Mouse (Mus musculus) kidney, postnatal 10 days (tissue): ENCODE results near the gene Ctdspl.
A peak's percentile ranks its signal among the peaks of the same experiment; 100 is the strongest.

Experiments used
- DNase-seq: peaks from one replicate; pipeline ENCODE4 v3.0.0; 2021; ENCODE audit warnings: mixed read lengths

The Ctdspl gene

DNA sequence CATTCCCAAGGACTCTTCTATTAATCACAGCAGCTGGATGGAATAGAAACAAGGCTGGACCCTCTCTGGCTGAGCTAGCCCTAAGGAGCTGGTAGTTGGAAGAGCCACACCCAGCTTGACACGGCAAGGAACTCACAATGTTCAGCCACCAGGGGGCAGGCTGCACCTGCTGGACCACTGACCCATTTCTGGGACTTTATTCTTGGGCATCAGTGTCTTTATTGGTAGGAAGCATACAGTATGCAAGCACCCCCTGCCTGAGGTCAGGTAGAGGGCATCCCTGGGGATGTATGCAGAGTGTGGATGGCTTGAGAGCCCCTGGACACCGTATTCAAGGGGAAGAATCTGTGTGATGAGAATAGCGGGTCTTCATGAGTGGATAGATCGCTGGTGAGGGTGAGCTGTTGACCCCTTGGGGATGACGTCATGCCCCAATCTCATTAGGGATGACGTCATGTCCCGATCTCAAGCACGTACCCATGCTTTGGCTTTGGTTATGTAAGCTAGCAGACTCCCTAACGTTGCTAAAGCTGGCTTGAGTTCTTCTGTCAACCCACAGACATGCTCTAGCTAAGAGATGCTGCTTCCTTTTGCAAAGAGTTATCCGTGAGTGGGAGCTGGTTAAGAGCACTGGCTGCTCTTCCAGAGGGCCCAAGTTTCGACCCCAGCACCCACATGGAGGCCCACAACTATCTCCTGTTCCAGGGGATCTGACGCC lies 5.3 kb upstream of the Ctdspl start:
- DNase-seq: peak; percentile 93

DNA sequence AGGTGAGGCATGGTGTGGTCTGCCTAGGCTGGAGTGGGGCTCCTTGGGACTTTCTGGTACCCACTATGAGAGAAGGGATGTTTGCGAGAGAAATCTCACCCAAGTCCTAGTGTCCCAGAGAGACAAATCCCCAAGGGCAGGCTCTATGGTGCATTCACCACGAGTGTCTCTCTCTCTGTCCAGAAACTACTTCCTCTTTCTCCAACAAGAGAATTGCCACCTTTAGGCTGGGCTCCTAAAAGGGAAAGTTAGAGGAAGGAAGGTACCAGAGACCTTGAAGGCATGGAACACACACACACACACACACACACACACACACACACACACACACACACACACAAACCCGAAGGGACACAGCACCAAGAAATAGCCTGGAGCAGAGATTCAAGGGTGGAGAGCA lies 4.3 kb upstream of the Ctdspl start:
- DNase-seq: no peak

DNA sequence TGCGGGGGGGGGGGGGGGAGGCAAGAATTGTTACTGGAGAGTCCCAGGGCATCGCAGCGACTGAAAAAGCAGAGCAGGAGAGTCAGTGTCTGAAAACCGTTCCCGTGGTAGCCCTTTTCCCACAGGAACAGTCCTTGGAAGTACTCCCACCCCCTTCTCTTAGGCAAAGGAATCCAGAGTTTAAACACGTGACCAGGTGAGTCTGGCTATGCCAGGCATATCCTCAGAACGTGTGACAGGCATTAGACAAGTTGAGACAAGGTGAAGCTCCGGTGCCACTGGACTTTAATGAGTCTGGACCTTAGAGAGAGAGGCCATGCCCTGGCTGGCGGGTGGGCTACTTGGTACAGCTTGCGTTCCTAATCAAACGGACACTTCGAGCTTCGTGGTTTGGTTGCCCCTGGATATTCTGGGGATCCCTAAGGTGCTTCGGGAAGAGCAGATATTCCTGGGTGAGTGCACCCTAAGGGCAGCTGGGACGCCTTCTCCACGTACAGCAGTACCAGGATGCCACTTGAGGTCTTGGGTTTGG lies 1.6 kb upstream of the Ctdspl start:
- DNase-seq: no peak

DNA sequence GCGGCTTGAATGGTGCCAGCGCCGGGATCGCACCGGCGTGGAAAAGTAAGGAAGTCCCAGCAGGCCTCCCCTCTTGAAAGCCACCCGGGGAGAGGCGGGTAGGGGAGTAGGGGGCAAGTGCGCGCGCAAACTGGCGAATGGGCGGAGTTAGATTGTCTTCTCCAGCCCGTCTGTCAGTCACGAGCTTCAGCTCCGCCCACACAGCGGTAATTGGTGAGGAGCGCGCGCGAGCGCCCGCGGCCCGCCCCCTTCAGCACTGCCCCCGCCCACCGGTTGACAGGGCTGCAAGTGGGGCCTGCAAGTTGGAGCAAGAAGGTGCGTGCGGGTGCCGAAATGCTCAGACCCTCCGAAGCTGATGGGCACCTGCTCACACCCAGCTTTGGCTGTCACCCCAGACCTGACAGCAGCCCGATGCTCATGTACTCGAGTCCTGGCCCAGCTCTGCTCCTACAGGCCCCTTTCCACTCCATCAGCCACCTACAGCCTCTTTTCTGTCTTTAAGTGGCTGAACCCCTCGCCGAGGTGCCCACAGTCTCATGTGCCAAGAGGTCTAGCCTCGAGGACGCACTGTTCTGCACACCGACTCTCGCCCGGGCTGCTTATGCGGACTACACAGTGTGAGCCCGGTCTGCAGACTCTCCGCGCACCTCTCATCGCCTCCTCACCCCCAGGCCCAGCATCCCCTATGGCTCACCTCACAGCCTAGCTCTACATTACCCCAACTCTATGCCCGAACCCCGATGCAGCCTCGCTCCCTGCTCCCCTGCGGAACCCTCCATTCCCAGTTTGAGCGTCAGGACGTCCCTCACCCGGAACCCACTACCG lies 755 bp upstream of the Ctdspl start:
- DNase-seq: peak; percentile 99

DNA sequence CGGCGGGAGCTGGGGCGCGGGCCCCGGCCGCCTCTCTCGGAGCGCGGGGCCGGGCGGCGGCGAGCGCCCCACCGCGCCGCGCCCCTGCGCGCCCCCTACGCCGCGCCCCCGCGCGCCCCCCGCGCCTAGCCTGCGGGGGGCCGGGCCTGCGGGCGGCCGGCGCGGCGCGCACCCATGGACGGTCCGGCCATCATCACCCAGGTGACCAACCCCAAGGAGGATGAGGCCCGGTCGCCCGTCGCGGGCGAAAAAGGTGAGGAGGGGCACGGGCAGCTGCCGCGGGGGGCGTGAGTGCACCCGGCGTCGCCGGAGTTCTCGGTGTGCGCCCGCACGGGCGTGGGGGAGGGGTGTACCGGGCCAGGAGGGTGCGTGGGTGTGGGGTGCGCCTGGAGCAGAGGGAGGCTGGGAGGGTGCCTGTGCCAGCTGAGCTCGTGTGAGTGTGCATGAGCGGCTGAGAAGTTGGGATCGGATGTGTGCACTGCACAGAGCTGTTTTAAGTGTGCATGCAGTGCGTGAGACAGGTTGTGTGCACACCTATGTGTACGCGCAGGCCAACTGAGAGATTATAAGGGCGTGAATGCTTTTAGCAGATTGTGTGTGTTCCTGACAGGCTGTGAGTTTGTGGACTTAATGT lies 552 bp downstream of the Ctdspl start:
- DNase-seq: peak; percentile 71

GRCm38 (mm10) chr9:118927501-118927900 lies 1.2 kb downstream of the Ctdspl start:
- peak; percentile 59 for DNase-seq

GRCm38 (mm10) chr9:118928007-118928406 lies 1.8 kb downstream of the Ctdspl start:
- DNase-seq: no peak

DNA sequence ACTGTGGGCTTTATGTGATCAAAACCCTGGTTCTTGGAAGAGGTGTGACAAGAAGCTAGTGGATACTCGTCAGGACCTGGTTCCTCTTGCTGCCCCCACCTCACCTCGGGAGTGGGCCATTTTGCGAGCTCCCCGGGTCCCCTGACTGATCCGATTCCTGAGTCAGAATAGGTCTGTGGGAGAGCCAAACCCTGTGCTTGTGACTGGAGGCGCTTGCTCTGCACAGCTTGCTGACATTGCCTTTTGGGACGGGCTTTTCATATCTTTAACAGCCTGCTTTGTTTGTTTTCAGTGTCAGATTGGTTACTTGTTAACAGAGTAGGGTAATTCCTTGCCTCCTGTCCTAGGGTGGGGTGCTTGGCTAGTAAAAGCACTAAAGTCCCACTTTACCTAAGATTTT lies 2.4 kb downstream of the Ctdspl start:
- DNase-seq: peak; percentile 65

GRCm38 (mm10) chr9:118930611-118931010 lies 4.4 kb downstream of the Ctdspl start:
- DNase-seq: no peak

GRCm38 (mm10) chr9:118933800-118934199 lies 7.5 kb downstream of the Ctdspl start:
- DNase-seq: no peak

DNA sequence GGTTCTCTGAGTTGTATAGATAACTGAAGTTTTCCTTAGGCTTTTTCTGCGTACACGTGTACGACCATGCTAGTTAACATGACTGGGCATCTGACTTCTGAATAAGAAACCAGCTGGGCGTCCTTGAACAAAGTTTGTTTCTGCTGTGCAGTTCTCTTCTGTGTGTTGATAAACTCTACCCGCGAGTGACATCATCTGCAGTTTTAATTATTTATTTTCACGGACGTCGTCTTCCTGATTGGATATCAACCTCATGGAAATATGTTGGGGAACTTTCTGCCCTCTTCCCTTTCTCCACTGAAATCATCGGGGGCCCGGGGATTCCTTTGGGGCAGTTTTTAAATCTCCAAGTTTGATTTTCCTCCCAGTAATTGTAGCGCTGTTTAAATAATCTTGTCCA lies 8.1 kb downstream of the Ctdspl start:
- DNase-seq: no peak

GRCm38 (mm10) chr9:118935098-118935497 lies 8.8 kb downstream of the Ctdspl start:
- DNase-seq: no peak

DNA sequence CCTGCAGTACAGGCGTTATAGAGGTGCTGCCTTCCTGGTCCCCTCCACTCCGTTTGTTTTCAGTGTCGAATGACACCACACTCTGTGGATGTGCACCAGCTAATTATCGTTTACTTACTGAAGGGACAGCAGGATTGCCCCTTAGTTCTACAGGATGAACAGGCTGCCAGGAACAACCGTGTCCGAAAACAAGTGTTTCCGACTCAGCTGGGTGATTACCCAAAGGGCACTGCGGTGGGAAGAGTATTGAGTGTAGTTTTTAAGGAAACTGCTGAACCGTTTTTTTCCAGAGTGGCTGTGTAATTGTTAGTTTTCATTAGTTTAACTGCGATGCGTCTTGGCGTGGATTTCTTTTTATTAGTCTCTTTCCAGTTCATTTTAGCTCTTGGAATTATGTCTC lies 9.8 kb downstream of the Ctdspl start:
- DNase-seq: peak; percentile 59

GRCm38 (mm10) chr9:118937515-118937914 lies 11.3 kb downstream of the Ctdspl start:
- DNase-seq: peak; percentile 37

DNA sequence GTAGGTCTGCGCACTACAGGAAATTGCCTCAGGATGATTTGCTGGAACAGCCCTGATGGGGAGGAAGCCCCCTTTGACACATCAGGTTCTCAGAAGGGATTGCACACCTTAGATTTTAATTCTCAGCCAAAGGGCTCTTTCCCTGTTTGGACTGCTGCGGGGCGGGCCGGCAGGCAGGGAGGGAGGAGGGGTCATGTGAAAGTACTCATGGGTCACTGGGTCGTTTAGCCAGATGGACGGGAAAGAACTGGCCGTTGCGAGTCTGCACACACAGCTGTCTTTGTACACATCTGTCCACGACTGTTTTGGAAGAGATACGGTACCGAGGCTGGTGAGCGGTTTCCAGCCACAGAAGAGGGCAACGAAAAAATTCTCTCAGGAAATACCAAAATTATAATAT lies 13.2 kb downstream of the Ctdspl start:
- peak; percentile 62 for DNase-seq

- peak; percentile 42 for DNase-seq
Measured at GRCm38 (mm10) chr9:118939831-118940230, 13.6 kb downstream of the Ctdspl start.

DNA sequence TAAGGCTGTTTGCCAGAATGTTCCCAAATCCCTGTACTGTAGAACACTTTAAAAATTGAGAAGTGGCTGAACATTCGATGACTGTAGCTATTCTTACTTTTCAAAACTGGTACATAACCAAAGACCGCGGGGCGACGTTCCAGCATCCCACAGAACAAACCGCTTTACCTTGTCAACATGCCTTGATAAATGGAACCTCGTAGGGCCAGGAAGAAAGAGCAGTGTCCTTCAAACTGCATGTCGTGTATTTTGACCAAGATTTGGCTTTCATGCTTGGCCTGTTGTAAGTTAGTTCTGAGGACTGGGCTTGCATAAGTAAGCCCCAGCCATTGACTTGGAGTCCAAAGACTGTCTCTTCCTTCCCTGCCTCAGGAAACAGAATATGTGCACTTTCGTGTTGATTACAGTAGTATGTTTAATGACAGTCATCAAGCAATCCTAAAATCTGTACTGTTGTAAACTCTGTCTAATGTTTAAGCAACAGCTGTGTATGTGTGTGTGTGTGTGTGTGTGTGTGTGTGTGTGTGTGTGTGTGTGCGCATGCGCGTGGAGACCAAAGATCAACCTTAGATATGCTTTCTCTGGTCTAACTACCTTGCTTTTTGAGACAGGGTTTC lies 14.4 kb downstream of the Ctdspl start:
- DNase-seq: no peak

DNA sequence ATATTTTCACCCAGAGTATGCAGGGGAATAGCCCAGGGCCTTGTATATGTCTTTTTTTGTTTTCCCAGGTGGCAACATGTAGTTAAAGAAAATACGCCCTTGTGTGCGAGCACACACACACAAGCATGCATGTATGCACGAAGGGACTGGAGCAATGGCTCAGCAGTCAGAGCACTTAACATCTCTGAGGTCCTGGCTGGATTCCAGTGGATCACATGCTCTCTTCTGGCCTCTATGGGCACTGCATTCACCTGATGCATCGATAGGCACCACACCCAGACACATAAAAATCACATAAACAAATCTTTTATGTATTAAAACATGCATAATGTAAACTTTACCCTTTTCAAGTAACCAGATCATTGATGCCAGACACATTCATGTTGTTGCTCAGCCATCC lies 15.8 kb downstream of the Ctdspl start:
- DNase-seq: peak; percentile 61

- DNase-seq: no peak
Measured at GRCm38 (mm10) chr9:118943941-118944340, 17.7 kb downstream of the Ctdspl start.

- DNase-seq: no peak
Measured at GRCm38 (mm10) chr9:118944388-118944787, 18.1 kb downstream of the Ctdspl start.

DNA sequence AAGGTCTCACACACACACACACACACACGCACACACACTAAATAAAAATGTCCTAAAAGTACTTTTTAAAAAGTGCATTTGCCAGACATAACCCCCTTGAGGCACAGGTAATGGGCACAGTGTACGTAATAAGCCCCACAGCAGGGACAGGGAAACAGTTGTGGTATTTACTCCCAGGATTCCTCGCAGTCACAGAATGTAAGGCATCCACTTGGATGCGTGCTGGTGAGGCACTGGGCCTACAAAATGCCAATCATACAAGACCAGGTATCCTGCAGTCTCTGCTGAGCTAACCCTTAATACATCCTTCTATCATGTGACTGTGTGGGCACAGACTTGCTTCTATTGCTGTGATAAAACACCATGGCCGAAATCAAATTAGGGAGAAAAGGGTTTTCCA lies 22.2 kb downstream of the Ctdspl start:
- no peak for DNase-seq

DNA sequence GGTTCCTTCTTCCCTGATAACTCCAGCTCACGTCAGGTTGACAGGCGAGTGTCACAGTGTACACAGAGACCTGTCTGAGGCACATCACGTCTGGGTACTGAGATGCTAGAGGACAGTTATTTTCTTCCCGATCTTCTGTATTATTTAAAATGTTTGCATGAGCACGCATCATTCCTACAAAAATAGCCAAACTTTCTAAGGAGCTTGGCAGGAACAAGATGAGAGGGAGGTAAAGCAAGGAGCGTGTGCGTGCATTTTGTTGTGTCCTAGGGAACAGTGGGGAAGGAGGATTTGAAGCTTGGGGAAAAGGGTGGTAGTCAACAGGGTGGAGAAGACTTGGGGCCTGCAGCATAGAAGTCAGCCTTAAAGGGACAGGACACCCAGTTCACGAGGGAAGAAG lies 22.9 kb downstream of the Ctdspl start:
- no peak for DNase-seq

DNA sequence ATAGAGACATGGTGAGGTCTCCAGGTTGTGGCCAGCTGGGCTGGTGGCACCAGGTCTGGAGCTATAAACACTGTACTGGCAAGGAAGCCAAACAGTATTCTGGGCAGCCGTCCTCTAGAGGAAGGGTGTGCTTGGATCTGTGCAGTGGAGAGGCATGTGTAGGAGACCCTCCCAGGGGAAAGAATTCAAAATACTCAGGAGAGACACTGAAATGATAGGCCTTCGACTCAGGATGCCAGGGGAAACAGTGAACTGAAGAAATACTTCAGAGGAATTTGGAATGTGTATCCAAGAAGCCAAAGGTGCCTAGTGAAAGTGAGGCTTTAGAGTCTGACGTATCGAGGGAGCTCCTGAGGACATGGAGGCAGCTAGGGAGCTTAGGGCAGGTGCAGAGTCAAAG lies 23.4 kb downstream of the Ctdspl start:
- DNase-seq: no peak
